Mouse (Mus musculus): ENCODE data around the gene Cwc25. TPM values are rescaled to one million over a fixed set of nuclear protein-coding genes. Genes with fewer than 3 reads are reported as not detected.
A peak's percentile ranks its signal among the peaks of the same experiment; 100 is the strongest.

Cwc25 gene
- total RNA-seq (2021): 10 to 100 TPM; 19.5 to 20.6 TPM
- long read RNA-seq, transcript Cwc25-201 (10 exons, 3,105 nt): major isoform, 16 of 22 reads
- long read RNA-seq, partial matches to known transcripts: 1 of 22 reads
- long read RNA-seq, other reads (novel, unspliced or antisense): 5 of 22 reads

- DNase-seq (ENCODE audit: low spot score in 2 of 2): peak; percentile 95 to 97
These were observed at the start of gene Cwc25 for GRCm38 (mm10) chr11:97766154-97766881. Gene Cwc25 (minus strand): TSS chr11:97766556.

GRCm38 (mm10) chr11:97815736-97816135 lies 49.4 kb upstream of the Cwc25 start:
- no peak for DNase-seq (ENCODE audit: low spot score in 2 of 2)

GRCm38 (mm10) chr11:97813746-97814515 lies 47.6 kb upstream of the Cwc25 start:
- no peak for DNase-seq (ENCODE audit: low spot score in 2 of 2)

- no peak for DNase-seq (ENCODE audit: low spot score in 2 of 2)
These were observed 46.7 kb upstream of the Cwc25 start for GRCm38 (mm10) chr11:97813085-97813484.

GRCm38 (mm10) chr11:97812491-97812921 lies 46.1 kb upstream of the Cwc25 start:
- DNase-seq (ENCODE audit: low spot score in 2 of 2): peak in 1 of 2 experiments; percentile 57

- DNase-seq (ENCODE audit: low spot score in 2 of 2): no peak
These were observed 45.4 kb upstream of the Cwc25 start for GRCm38 (mm10) chr11:97811569-97812362.

GRCm38 (mm10) chr11:97810970-97811369 lies 44.6 kb upstream of the Cwc25 start:
- DNase-seq (ENCODE audit: low spot score in 2 of 2): no peak

GRCm38 (mm10) chr11:97810356-97810755 lies 44.0 kb upstream of the Cwc25 start:
- no peak for DNase-seq (ENCODE audit: low spot score in 2 of 2)

- DNase-seq (ENCODE audit: low spot score in 2 of 2): peak in 1 of 2 experiments; percentile 14
These were observed 43.1 kb upstream of the Cwc25 start for GRCm38 (mm10) chr11:97809235-97810121.

GRCm38 (mm10) chr11:97808621-97809234 lies 42.4 kb upstream of the Cwc25 start:
- peak in 1 of 2 experiments; percentile 27 for DNase-seq (ENCODE audit: low spot score in 2 of 2)

GRCm38 (mm10) chr11:97808093-97808492 lies 41.7 kb upstream of the Cwc25 start:
- DNase-seq (ENCODE audit: low spot score in 2 of 2): no peak

- DNase-seq (ENCODE audit: low spot score in 2 of 2): peak in 1 of 2 experiments; percentile 14
These were observed 41.3 kb upstream of the Cwc25 start for GRCm38 (mm10) chr11:97807626-97808025.

GRCm38 (mm10) chr11:97806613-97806964 lies 40.2 kb upstream of the Cwc25 start:
- DNase-seq (ENCODE audit: low spot score in 2 of 2): no peak

GRCm38 (mm10) chr11:97805662-97806612 lies 39.6 kb upstream of the Cwc25 start:
- peak in 1 of 2 experiments; percentile 45 for DNase-seq (ENCODE audit: low spot score in 2 of 2)

- peak in 1 of 2 experiments; percentile 34 for DNase-seq (ENCODE audit: low spot score in 2 of 2)
These were observed 38.7 kb upstream of the Cwc25 start for GRCm38 (mm10) chr11:97804841-97805661.

GRCm38 (mm10) chr11:97803847-97804246 lies 37.5 kb upstream of the Cwc25 start:
- DNase-seq (ENCODE audit: low spot score in 2 of 2): no peak

- no peak for DNase-seq (ENCODE audit: low spot score in 2 of 2)
These were observed 36.1 kb upstream of the Cwc25 start for GRCm38 (mm10) chr11:97802495-97802894.

- DNase-seq (ENCODE audit: low spot score in 2 of 2): no peak
These were observed 35.8 kb upstream of the Cwc25 start for GRCm38 (mm10) chr11:97802194-97802470.

All from layer of hippocampus, postnatal 10 days (tissue).